In the genomic region with DNA sequence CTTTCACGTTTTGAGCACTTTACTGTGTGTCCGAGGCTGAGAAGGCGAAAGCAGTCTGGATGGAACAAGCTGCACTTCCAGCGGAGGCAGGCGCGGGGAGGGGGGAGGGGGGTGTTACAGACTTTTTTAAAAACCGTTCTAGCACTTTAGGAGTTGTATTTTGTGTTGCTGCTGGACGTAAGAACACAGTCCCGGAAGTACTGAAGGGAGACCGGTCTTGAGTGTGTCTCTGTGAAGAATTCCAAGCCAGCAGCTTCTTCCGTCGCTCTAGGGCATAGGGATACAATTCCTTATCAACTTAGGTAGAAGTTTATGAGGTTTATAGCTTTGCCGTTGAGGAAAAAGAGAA, we compare ENCODE assay signal across 8 mouse cellular contexts.
A peak's percentile ranks its signal among the peaks of the same experiment; 100 is the strongest.
DNase-seq lines count a peak whose midpoint lies in the region; TF ChIP-seq lines count a peak whose summit lies in the region.

No protein-coding gene starts in this region.

- H3K4me3 ChIP-seq in C2C12 (ENCODE audit: insufficient read depth, poor library complexity, severe bottlenecking): peak overlapping the region; percentile 60
- peak overlapping the region; percentile 65 for H3K4me3 ChIP-seq in forebrain, embryonic 10.5 days

- H3K36me3 ChIP-seq in C2C12 (ENCODE audit: control insufficient read depth, insufficient read depth): no peaks in the 10 kb centered on the region
- no peaks in the 10 kb centered on the region for H3K36me3 ChIP-seq in forebrain, embryonic 10.5 days (replicated peaks)

- peaks cover 42% of the 10 kb centered on the region for H3K4me1 ChIP-seq in forebrain, embryonic 10.5 days

- no peak for TF ChIP-seq CTCF in C2C12 (IDR thresholded peaks at IDR 0.05; ENCODE audit: control insufficient read depth, insufficient read depth, insufficient read length)

- no peaks in the 10 kb centered on the region for H3K27me3 ChIP-seq in C2C12 (ENCODE audit: control insufficient read depth, insufficient read depth, insufficient read length)
- peaks cover 81% of the 10 kb centered on the region for H3K27me3 ChIP-seq in forebrain, embryonic 10.5 days (ENCODE audit: poor library complexity, severe bottlenecking)

- H3K27ac ChIP-seq in forebrain, embryonic 10.5 days: peak overlapping the region; percentile 90

- DNase-seq in adrenal gland, postnatal 25 days: peak; percentile 5
- no peak for DNase-seq in adrenal gland, postnatal 36 days
- peak; percentile 18 for DNase-seq in forebrain, embryonic 10.5 days (ENCODE audit: extremely low spot score, low spot score)
- peak; percentile 47 for DNase-seq in kidney, postnatal 10 days
- peak; percentile 21 for DNase-seq in neural tube, embryonic 10.5 days (ENCODE audit: extremely low spot score, low spot score)
- DNase-seq in c-Kit-positive CD71-positive TER-119-positive erythroid progenitor cells, embryonic 14.5 days (ENCODE audit: low spot score): no peak
- no peak for DNase-seq in cerebellum, adult 11-12 months

- H3K9me3 ChIP-seq in forebrain, embryonic 10.5 days: no peaks in the 10 kb centered on the region

- H3K79me2 ChIP-seq in C2C12 (ENCODE audit: control insufficient read depth, insufficient read depth): peaks cover 28% of the 10 kb centered on the region

- H3K79me3 ChIP-seq in C2C12 (ENCODE audit: low read depth): peaks cover 13% of the 10 kb centered on the region

- peak overlapping the region; percentile 70 for H3ac ChIP-seq in C2C12 (ENCODE audit: control insufficient read depth, insufficient read length, low read depth)

- 9% methylated on average over 13 of the region's 13 CpGs for WGBS in forebrain, embryonic 10.5 days

TF ChIP-seq in C2C12, 6 proteins besides CTCF, POLR2A, EP300 and RAD21:
- TF ChIP-seq MYOD1 (IDR thresholded peaks at IDR 0.05; ENCODE audit: control insufficient read depth, insufficient read length, low read depth) (no peak), CEBPB (IDR thresholded peaks at IDR 0.05; ENCODE audit: low read depth) (no peak), MYOG (IDR thresholded peaks at IDR 0.05; ENCODE audit: control insufficient read depth, extremely low read depth, insufficient read length) (no peak), FOSL1 (IDR thresholded peaks at IDR 0.05; ENCODE audit: insufficient read depth, low read length, poor library complexity, severe bottlenecking) (no peak), MAX (IDR thresholded peaks at IDR 0.05) (no peak), USF1 (IDR thresholded peaks at IDR 0.05; ENCODE audit: low read depth) (no peak)

Comparison
In these comparisons a context has a peak if more than half of its experiments do, and no peak if none do; other contexts are left out.
1. DNase-seq: peak in adrenal gland, postnatal 25 days (single experiment), forebrain, embryonic 10.5 days (single experiment), kidney, postnatal 10 days (single experiment) and neural tube, embryonic 10.5 days (single experiment); none in adrenal gland, postnatal 36 days (0 of 2), c-Kit-positive CD71-positive TER-119-positive erythroid progenitor cells, embryonic 14.5 days (single experiment) and cerebellum, adult 11-12 months (single experiment).